Mouse (Mus musculus): ENCODE measurements at regions not wholly inside any gene's neighbourhood (a gene's known extent, or its start where the extent isn't known, plus 50 kb on each side); places are given as distances from the start of the nearest gene placed in this dataset.
A peak's percentile ranks its signal among the peaks of the same experiment; 100 is the strongest.

DNA sequence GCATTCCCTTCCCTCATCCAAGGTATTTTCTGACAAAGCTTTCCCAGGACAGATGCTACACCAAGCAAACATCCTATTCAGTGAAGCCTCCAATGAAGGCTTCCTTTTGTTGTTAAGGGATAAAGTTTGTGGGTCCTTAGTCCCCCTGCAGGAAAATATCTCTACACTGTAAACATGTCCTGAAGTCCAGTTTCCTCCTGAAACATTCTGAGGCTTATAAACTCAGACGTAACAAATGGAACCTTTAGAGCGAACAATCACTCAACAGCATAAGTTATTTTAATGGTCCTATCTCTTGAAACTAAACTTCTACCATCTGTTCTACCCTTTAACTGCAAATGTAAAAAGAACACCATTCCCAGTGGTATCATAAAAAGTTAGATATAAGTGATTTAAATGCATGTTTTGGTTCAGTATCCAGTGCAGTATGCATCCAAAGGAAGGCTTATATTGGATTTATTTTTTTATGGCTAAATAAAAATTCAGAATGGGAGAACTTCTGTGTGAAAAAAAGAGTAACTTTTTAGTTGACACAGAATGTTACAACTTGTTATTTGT is 115.1 kb upstream of the Tapt1 start:
- no peaks in the 10 kb centered on the region for H3K4me1 ChIP-seq (replicated peaks; ENCODE audit: control insufficient read depth, insufficient read depth, low read length)
- H3K27ac ChIP-seq (ENCODE audit: low read length), result no peak overlapping the region
- H3K9ac ChIP-seq (ENCODE audit: low read length), result no peak overlapping the region
- no peak for ATAC-seq (ENCODE audit: low read depth)
- H3K27me3 ChIP-seq (ENCODE audit: control insufficient read depth, insufficient read depth, low read depth, low read length), result no peaks in the 10 kb centered on the region
- no peaks in the 10 kb centered on the region for H3K9me3 ChIP-seq (ENCODE audit: control insufficient read depth, low read length)
- no peaks in the 10 kb centered on the region for H3K36me3 ChIP-seq (ENCODE audit: control insufficient read depth, insufficient read depth, low read length)
- no peak overlapping the region for H3K4me2 ChIP-seq (ENCODE audit: low read depth, low read length)
- 69% methylated on average over 2 of the region's 2 CpGs for WGBS
- no peak overlapping the region for H3K4me3 ChIP-seq (ENCODE audit: low read length)

GRCm38 (mm10) chr5:44338662-44339061 is 112.2 kb upstream of the Tapt1 start:
- no peaks in the 10 kb centered on the region for H3K4me1 ChIP-seq (replicated peaks; ENCODE audit: control insufficient read depth, insufficient read depth, low read length)
- H3K27me3 ChIP-seq (ENCODE audit: control insufficient read depth, insufficient read depth, low read depth, low read length), result no peaks in the 10 kb centered on the region
- no peak for ATAC-seq (ENCODE audit: low read depth)
- no peaks in the 10 kb centered on the region for H3K36me3 ChIP-seq (ENCODE audit: control insufficient read depth, insufficient read depth, low read length)
- H3K9ac ChIP-seq (ENCODE audit: low read length), result no peak overlapping the region
- 85% methylated on average over 4 of the region's 4 CpGs for WGBS
- no peak overlapping the region for H3K4me3 ChIP-seq (ENCODE audit: low read length)
- no peaks in the 10 kb centered on the region for H3K9me3 ChIP-seq (ENCODE audit: control insufficient read depth, low read length)
- H3K27ac ChIP-seq (ENCODE audit: low read length), result no peak overlapping the region
- H3K4me2 ChIP-seq (ENCODE audit: low read depth, low read length), result no peak overlapping the region

- H3K9ac ChIP-seq (ENCODE audit: low read length), result no peak overlapping the region
- no peak overlapping the region for H3K4me3 ChIP-seq (ENCODE audit: low read length)
- no peak for ATAC-seq (ENCODE audit: low read depth)
- WGBS, result 86% methylated on average over 5 of the region's 5 CpGs
- H3K9me3 ChIP-seq (ENCODE audit: control insufficient read depth, low read length), result no peaks in the 10 kb centered on the region
- no peak overlapping the region for H3K4me2 ChIP-seq (ENCODE audit: low read depth, low read length)
- H3K4me1 ChIP-seq (replicated peaks; ENCODE audit: control insufficient read depth, insufficient read depth, low read length), result no peaks in the 10 kb centered on the region
- no peaks in the 10 kb centered on the region for H3K36me3 ChIP-seq (ENCODE audit: control insufficient read depth, insufficient read depth, low read length)
- H3K27me3 ChIP-seq (ENCODE audit: control insufficient read depth, insufficient read depth, low read depth, low read length), result no peaks in the 10 kb centered on the region
- H3K27ac ChIP-seq (ENCODE audit: low read length), result no peak overlapping the region
Measured at GRCm38 (mm10) chr5:44335756-44336155, 109.3 kb upstream of the Tapt1 start.

GRCm38 (mm10) chr5:44319626-44320025 is 93.2 kb upstream of the Tapt1 start:
- 88% methylated on average over 1 of the region's 1 CpGs for WGBS
- H3K9me3 ChIP-seq (ENCODE audit: control insufficient read depth, low read length), result no peaks in the 10 kb centered on the region
- no peak overlapping the region for H3K9ac ChIP-seq (ENCODE audit: low read length)
- no peak overlapping the region for H3K27ac ChIP-seq (ENCODE audit: low read length)
- H3K27me3 ChIP-seq (ENCODE audit: control insufficient read depth, insufficient read depth, low read depth, low read length), result no peaks in the 10 kb centered on the region
- no peak for ATAC-seq (ENCODE audit: low read depth)
- H3K4me1 ChIP-seq (replicated peaks; ENCODE audit: control insufficient read depth, insufficient read depth, low read length), result no peaks in the 10 kb centered on the region
- H3K4me2 ChIP-seq (ENCODE audit: low read depth, low read length), result no peak overlapping the region
- H3K4me3 ChIP-seq (ENCODE audit: low read length), result no peak overlapping the region
- H3K36me3 ChIP-seq (ENCODE audit: control insufficient read depth, insufficient read depth, low read length), result no peaks in the 10 kb centered on the region

GRCm38 (mm10) chr5:44306769-44307557 is 80.5 kb upstream of the Tapt1 start:
- no peak overlapping the region for H3K27ac ChIP-seq (ENCODE audit: low read length)
- H3K27me3 ChIP-seq (ENCODE audit: control insufficient read depth, insufficient read depth, low read depth, low read length), result no peaks in the 10 kb centered on the region
- H3K9ac ChIP-seq (ENCODE audit: low read length), result no peak overlapping the region
- no peak overlapping the region for H3K4me3 ChIP-seq (ENCODE audit: low read length)
- H3K36me3 ChIP-seq (ENCODE audit: control insufficient read depth, insufficient read depth, low read length), result no peaks in the 10 kb centered on the region
- no peaks in the 10 kb centered on the region for H3K9me3 ChIP-seq (ENCODE audit: control insufficient read depth, low read length)
- H3K4me2 ChIP-seq (ENCODE audit: low read depth, low read length), result peak overlapping the region; percentile 32
- WGBS, result 16% methylated on average over 16 of the region's 16 CpGs
- H3K4me1 ChIP-seq (replicated peaks; ENCODE audit: control insufficient read depth, insufficient read depth, low read length), result peaks cover 2% of the 10 kb centered on the region; the same call in 1 of the 2 replicates
- ATAC-seq (ENCODE audit: low read depth), result 0 out of 2 replicates have a peak, but pooled peaks have one; percentile 31

GRCm38 (mm10) chr5:44303886-44304855 is 77.7 kb upstream of the Tapt1 start:
- Histone ChIP-seq H3K36me3 (ENCODE audit: control insufficient read depth, insufficient read depth, low read length) (no peaks in the 10 kb centered on the region), H3K4me1 (replicated peaks; ENCODE audit: control insufficient read depth, insufficient read depth, low read length) (peaks cover 2% of the 10 kb centered on the region; the same call in 1 of the 2 replicates), H3K27me3 (ENCODE audit: control insufficient read depth, insufficient read depth, low read depth, low read length) (no peaks in the 10 kb centered on the region), H3K9me3 (ENCODE audit: control insufficient read depth, low read length) (no peaks in the 10 kb centered on the region), H3K4me2 (ENCODE audit: low read depth, low read length) (peak overlapping the region; percentile 49), H3K4me3 (ENCODE audit: low read length) (peak overlapping the region; percentile 24; the same call in 1 of the 2 replicates), H3K27ac (ENCODE audit: low read length) (no peak overlapping the region), H3K9ac (ENCODE audit: low read length) (0 out of 2 replicates have a peak overlapping the region, but pooled peaks have one; percentile 15)
- ATAC-seq (ENCODE audit: low read depth), result no peak
- WGBS, result 28% methylated on average over 14 of the region's 14 CpGs

GRCm38 (mm10) chr5:44284384-44284783 is 58.0 kb upstream of the Tapt1 start:
- Histone ChIP-seq H3K4me3 (ENCODE audit: low read length) (no peak overlapping the region), H3K9me3 (ENCODE audit: control insufficient read depth, low read length) (no peaks in the 10 kb centered on the region), H3K27me3 (ENCODE audit: control insufficient read depth, insufficient read depth, low read depth, low read length) (no peaks in the 10 kb centered on the region), H3K9ac (ENCODE audit: low read length) (no peak overlapping the region), H3K27ac (ENCODE audit: low read length) (no peak overlapping the region), H3K36me3 (ENCODE audit: control insufficient read depth, insufficient read depth, low read length) (no peaks in the 10 kb centered on the region), H3K4me2 (ENCODE audit: low read depth, low read length) (no peak overlapping the region), H3K4me1 (replicated peaks; ENCODE audit: control insufficient read depth, insufficient read depth, low read length) (no peaks in the 10 kb centered on the region)
- ATAC-seq (ENCODE audit: low read depth), result no peak
- 8% methylated on average over 5 of the region's 5 CpGs for WGBS

Measured in lung, embryonic 16.5 days (tissue).